Mouse (Mus musculus) layer of hippocampus, adult 11-12 months (tissue): ENCODE data around the gene Tagln.

ENCODE experiments used
- DNase-seq: peaks from one replicate; pipeline ENCODE4 v3.0.0; 2022; ENCODE audit warnings: low spot score

Gene Tagln

GRCm38 (mm10) chr9:45945721-45946120 lies 9.9 kb upstream of the Tagln start:
- DNase-seq = no peak

DNA sequence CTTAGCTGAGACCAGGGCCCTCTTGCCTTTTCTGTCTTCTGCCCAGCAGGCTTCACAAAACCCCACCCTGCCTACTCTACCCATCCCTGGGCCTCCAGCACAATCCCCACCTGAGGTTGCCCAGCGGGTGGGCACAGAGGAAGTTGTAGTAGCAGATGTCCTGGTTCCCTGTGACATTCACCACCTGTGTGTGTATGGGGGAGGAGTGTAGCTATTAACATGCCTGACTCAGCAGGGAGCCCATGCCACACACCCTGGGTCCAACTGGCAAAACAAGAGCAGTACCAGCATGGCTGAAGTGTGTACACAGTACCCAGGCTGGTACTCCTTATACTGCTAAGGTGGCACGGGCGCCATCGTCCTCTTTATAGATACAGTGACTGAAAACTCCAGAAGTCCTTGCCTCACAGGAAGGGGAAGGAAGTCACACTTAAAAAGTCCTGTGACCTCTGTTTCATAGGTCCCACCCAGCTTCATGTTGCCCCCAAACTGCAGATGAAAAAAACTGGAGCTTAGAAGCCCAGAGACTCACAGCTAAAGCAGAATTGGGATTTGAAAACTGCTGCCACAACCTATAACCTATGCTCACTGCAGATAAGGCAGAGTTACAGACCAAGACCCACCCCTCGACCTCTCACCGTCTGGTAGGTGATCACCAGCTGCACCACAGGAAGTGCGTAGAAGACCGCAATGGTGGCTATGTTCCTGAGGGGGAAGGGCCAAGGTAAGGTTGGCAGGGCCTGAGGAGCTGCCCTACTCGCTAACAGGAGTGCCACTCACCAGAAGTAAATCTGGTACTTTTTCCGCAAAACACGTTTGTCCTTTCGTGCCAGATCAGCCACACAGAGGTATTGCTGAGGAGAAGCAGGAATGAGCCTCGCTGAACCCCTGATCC lies 8.9 kb upstream of the Tagln start:
- DNase-seq = no peak

DNA sequence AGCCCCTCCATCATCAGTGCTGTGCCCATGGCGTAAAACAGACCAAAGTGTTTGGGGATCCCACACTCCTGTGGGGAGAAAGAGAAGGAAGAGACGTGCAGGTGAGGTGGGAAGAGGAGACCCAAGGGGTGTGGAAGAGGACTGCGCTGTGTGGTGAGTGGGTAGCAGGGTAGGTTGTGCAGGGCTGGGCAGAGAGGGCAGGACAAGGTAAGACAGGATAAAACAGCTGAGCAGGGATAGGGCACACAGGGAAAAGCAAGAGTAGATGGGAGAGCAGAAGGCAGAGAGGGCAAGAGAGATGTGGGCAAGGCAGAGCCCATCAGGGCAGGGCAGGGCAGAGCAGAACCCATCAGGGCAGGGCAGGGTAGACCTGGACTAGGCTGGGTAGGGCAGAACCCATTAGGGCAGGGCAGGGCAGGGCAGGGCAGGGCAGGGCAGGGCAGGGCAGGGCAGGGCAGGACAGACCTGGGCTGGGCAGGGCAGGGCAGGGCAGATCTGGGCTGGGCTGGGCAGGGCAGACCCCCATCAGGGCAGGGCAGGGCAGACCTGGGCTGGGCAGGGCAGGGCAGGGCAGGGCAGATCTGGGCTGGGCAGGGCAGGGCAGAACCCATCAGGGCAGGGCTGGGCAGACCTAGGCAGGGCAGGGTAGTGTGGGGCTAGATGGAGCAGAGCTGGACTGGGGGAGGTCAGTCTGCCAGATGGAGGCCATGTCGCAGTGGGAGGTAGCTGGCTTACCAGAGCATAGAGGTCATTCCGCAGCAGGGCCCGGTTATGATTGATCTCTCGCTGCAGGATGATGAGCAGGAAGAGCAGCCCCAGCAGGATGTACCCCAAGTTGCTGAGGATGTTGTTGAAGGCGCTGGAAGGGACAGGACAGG lies 8.0 kb upstream of the Tagln start:
- no peak for DNase-seq

DNA sequence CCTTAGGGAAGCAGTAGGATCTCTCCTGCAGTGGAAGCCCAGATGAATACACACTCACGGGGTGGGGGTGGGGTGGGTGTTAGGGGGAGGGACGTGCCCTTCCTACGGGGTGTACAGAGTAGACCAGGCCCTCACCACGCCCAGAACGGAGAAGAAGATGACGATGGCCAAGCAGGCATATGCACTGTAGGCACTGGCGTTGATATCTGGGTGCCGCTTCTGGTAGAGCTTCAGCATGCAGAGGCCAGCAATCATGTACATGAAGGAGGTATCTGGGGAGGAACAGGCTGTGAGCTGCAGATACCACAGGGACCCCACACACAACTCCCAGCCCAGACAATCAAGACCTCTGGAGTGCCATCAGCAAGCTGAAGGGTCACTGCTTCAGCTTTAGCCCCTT lies 7.1 kb upstream of the Tagln start:
- no peak for DNase-seq

GRCm38 (mm10) chr9:45942464-45942863 lies 6.6 kb upstream of the Tagln start:
- no peak for DNase-seq

GRCm38 (mm10) chr9:45941329-45941888 lies 5.6 kb upstream of the Tagln start:
- no peak for DNase-seq

- no peak for DNase-seq
Measured at GRCm38 (mm10) chr9:45939794-45940193, 3.9 kb upstream of the Tagln start.

DNA sequence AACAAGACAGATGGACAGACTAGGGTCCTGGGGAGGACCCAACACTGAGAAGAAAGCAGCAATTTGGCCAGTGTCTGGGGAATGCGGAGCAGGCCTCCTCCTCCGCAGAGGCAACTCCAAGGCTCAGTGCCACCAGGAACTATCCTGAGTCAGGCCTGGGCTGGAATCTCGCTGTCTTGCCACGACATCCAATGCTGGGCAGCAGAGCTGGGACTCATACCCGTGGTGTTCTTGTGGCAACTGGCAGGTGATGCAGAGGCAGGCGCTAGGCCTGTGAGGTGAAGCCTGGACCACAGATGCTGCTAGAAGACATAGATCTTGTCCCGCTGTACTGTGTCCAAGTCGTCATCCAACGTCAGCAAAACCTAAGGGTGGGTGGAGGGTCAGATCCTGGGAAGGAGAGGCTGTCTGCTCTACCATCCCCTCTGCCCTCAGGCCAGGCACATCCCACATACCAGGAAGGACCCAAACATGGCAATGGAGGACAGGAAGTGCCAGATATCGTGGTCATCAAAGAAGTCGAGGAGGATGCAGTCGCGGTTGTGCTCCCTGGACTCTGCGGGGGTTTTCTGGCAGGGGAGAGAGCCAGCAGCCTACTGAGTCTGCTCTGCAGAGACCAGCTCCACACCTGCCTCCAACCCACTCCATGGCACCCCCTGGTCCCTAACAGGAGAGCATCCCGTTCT lies 3.2 kb upstream of the Tagln start:
- no peak for DNase-seq

- no peak for DNase-seq
Measured at GRCm38 (mm10) chr9:45938088-45938487, 2.2 kb upstream of the Tagln start.

DNA sequence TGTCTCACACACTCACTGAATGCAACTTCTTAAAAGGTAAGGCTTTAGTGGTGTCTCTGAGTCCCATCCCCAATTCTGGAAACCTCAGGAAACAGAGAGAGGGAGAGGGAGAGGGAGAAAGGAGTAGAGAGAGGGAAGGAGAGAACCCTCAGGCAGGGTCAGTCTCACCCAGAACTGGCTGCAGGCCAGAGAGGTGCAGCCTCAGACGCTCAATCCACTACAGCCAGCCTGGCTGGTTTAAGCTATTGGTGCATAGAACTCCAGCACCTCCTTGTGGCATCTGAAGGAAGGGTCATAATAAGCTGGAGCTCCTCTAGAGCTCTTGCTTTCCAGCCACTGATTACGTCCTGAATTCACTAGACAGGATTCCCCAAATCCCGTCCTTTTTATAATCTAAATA lies 1.0 kb upstream of the Tagln start:
- DNase-seq = peak; percentile 57

DNA sequence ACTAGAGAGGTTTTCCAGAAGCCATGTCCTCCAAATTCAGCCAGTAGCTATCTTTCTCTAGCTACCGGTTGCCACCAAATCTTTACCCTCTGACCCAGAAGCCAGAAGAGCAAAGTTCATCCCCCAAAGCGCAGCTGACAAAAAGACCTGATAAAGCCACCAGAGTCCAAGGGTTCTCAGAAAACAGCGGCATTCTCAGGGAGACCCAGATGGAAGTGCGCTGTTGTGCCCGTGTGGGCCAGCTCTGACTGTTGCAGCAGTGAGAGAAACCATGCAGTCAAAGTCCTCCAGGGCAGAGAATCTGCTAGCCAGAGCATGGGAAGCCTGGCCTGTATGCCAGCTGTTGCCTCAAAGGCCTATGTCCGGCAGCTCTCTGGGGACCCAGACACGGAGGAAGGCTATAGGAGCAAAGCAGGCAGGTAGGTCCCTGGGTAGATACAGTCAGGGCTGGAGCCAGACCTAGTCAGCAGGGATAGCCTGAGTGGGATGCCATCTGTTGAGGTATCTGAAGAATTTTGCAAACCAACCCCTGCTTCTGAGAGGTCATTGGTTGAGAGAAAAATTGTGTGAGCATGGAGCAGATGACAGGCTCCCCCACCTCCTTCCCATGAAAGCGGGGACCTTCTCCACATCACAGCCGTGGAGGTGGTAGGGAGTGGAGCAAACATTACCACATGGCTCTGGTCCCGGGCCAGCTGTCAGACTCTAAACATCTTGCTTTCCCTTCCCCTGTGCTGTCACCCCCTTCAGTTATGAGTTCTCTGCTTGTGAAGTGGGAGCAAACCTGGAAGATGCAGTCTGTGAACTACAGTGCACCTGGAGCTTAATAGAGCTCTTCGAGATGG lies 3.1 kb downstream of the Tagln start:
- peak; percentile 45 for DNase-seq

- DNase-seq = no peak
Measured at GRCm38 (mm10) chr9:45931958-45932357, 3.9 kb downstream of the Tagln start.

DNA sequence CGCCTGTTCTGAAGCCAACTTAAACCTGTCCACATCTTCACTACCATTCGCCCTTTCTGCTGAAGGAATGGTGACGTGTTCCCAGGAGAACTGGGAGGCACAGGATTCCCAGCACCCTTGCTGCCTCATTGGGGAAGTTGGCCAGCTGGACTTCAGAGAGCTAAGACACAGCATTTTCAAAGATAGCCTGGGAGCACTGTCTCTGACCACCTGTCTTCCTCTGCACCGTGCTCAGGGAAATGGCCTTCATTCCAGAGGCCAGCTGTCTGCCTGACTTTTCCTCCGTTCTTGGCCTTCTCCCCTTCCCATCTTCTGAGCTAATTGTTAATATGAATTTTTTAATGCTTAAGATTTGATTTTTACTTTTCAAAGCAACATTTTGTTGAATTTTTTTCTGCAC lies 6.6 kb downstream of the Tagln start:
- DNase-seq = no peak

GRCm38 (mm10) chr9:45919895-45920294 lies 16.0 kb downstream of the Tagln start:
- DNase-seq = no peak

DNA sequence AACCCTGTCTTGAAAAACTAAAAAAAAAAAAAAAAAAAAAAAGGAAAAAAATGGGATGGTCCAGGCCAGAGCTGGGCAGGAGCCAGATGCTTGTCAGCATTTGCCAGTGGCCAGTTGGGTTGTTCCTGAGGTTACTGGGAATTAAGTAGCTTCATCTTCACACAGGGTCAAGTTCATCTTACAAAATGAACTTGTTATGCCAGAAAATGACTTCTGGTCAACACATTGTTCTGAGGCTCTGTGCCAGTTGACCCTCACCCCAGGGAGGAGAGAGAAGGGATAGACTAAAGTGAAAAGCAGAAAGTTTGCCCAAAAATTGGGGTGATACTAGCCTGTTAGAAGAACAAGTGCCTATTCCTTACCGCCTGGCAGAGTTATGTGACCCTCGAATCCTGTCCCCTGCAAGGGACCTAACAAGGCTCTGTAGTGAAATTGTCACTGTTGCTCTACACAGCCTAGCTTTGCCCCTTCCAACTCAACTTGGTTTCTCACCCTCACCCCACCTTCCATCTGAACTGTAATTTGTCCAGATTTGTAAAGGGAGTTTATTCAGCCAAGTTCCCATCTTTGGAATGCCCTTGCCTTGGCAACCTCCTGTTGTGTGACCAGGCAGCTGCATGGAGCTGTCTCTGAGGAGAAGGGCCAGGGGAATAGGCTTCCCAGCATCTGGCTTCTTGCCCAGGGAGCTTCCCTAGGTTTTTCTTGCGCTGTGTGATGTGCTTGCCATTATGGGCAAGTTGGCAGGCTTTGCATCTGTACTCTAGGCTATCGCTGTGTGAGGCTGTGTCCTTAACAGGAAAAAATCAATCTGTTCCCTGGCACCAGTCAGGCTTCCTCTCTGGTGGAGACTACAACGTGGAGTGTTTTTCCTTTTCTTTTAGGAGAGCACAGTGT lies 18.6 kb downstream of the Tagln start:
- peak; percentile 53 for DNase-seq

GRCm38 (mm10) chr9:45915659-45916058 lies 20.2 kb downstream of the Tagln start:
- no peak for DNase-seq

DNA sequence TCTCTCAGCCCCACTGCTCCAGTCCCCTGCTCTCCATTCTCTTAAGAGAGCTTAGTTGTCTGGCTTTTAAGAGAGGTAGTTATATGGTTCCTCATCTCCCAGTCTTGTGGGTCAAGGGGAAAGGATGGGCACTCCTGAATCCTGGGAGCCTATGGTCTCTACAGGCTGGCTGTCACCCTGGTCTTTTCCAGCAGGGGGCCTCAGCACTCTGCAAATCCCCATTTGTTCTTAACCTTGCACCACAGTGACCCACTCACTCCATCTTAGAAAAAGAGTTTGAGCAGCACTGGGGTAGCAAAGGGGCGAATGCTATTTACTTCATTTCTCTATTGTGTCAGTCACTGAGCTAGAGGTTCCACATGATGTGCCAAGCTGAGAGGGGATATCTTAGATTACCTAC lies 24.2 kb downstream of the Tagln start:
- peak; percentile 29 for DNase-seq

DNA sequence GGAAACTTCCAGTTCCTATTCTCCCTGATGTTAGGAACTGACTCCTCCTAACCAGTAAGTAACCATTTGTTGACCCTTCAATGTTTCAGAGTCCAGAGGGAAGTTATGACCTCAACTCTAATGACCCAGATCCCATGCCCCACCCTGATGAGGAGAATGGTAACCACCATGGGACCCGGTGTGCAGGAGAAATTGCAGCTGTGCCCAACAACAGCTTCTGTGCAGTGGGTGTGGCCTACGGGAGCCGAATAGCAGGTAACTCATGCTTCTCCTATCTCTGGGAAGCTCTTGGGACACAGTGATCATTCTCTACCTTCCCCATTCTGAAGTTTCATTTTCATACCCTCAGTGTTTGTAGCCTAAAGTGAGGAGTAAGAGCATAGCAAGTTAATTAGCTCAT lies 24.9 kb downstream of the Tagln start:
- no peak for DNase-seq

- DNase-seq = no peak
Measured at GRCm38 (mm10) chr9:45907078-45907428, 28.8 kb downstream of the Tagln start.

GRCm38 (mm10) chr9:45906355-45907077 lies 29.3 kb downstream of the Tagln start, which contains the start of the genes Pcsk7 and Rnf214:
TSS of gene Pcsk7 (plus strand) at chr9:45906497.
TSS of gene Rnf214 (minus strand) at chr9:45906911.
- peak; percentile 90 for DNase-seq
